Mouse (Mus musculus) limb, embryonic 14.5 days (tissue): ENCODE measurements around the gene Larp1b. TPM values are rescaled to one million over a fixed set of nuclear protein-coding genes. Genes with fewer than 3 reads are reported as not detected.

Source experiments
- ATAC-seq: fragments of 200-750 bp; cut with Nextera tagmentation; 2 replicates; pipeline ENCODE4 v1.8.0; 2017; ENCODE audit warnings: low read depth, moderate number of reproducible peaks, moderate TSS enrichment; ENCODE audit not compliant: low FRiP score
- DNase-seq: peaks from one replicate; pipeline ENCODE4 v3.0.0-alpha.2; 2015; ENCODE audit warnings: low spot score
- H3K27ac ChIP-seq: fragments of 300-500 bp; sonication (generic); replicated peaks from 2 replicates; pipeline ENCODE4 v1.5.1; 2014; ENCODE audit warnings: low read depth, mild to moderate bottlenecking, low read length, moderate library complexity, mixed read lengths
- H3K27me3 ChIP-seq: fragments of 300-500 bp; sonication (generic); 2 replicates; pipeline ENCODE4 v1.6.1; 2014; ENCODE audit warnings: low read length, mixed read lengths; ENCODE audit not compliant: control insufficient read depth, insufficient read depth
- H3K36me3 ChIP-seq: fragments of 300-500 bp; sonication (generic); 2 replicates; pipeline ENCODE4 v1.6.1; 2014; ENCODE audit warnings: mild to moderate bottlenecking, low read length, moderate library complexity, mixed read lengths; ENCODE audit not compliant: control insufficient read depth, insufficient read depth
- H3K4me1 ChIP-seq: fragments of 300-500 bp; sonication (generic); 2 replicates; pipeline ENCODE4 v1.6.1; 2014; ENCODE audit warnings: antibody characterized with exemption, low read length, mixed read lengths; ENCODE audit not compliant: control insufficient read depth, insufficient read depth
- H3K4me2 ChIP-seq: fragments of 300-500 bp; sonication (generic); replicated peaks from 2 replicates; pipeline ENCODE4 v1.6.1; 2014; ENCODE audit warnings: low read depth, mild to moderate bottlenecking, low read length, moderate library complexity; ENCODE audit not compliant: severe bottlenecking
- H3K4me3 ChIP-seq: fragments of 300-500 bp; sonication (generic); replicated peaks from 2 replicates; pipeline ENCODE4 v1.5.1; 2014; ENCODE audit warnings: low read length
- H3K9ac ChIP-seq: fragments of 300-500 bp; sonication (generic); 2 replicates; pipeline ENCODE4 v1.6.1; 2014; ENCODE audit warnings: mild to moderate bottlenecking, low read depth, low read length, moderate library complexity; ENCODE audit not compliant: severe bottlenecking
- H3K9me3 ChIP-seq: fragments of 300-500 bp; sonication (generic); 2 replicates; pipeline ENCODE4 v1.6.1; 2016; ENCODE audit warnings: low read length; ENCODE audit not compliant: control insufficient read depth
- POLR2A ChIP-seq: fragments of 200-500 bp; IDR thresholded peaks from 2 replicates; pipeline ENCODE4 v1.8.0; 2012; ENCODE audit warnings: inconsistent platforms, mild to moderate bottlenecking, moderate library complexity, borderline replicate concordance; ENCODE audit not compliant: insufficient read depth, insufficient read length; ENCODE audit errors: extremely low read depth
- WGBS: fragments of 180-500 bp; shearing (Covaris S2); extraction: QIAGEN DNeasy Blood & Tissue Kit; methylation state at CpG from one replicate; pipeline ENCODE4 v1.1.7; 2014; 5-methylcytosine and 5-hydroxymethylcytosine counted together
- polyA plus RNA-seq, 2 experiments: library from polyadenylated mRNA; depleted of rRNA in 1 of 2; stranded (reverse) in 1 of 2; unstranded in 1 of 2; fragments of >200 nt; fragmentation: Nextera tagmentation in 1 of 2; extraction: Ambion mirVana in 1 of 2; gene quantifications; 2 replicates each; pipeline versions ENCODE4 v1.2.1 to v1.2.3; 2012 to 2014

The Larp1b gene
- polyA plus RNA-seq, 2 experiments, result 2.0 to 3.5 TPM

GRCm38 (mm10) chr3:40949903-40950600 is 424 bp downstream of the Larp1b start:
- no peaks in the 10 kb centered on the region for H3K9me3 ChIP-seq
- H3K27me3 ChIP-seq, result 0 out of 2 replicates have a peak, but pooled peaks cover 13% of the 10 kb centered on the region
- no peaks in the 10 kb centered on the region for H3K4me1 ChIP-seq
- DNase-seq, result no peak
- H3K36me3 ChIP-seq, result no peaks in the 10 kb centered on the region
- 4% methylated on average over 53 of the region's 118 CpGs for WGBS
- H3K27ac ChIP-seq, result no peak overlapping the region
- peak overlapping the region; percentile 99 for H3K4me2 ChIP-seq
- H3K4me3 ChIP-seq, result peak overlapping the region; percentile 66
- TF ChIP-seq POLR2A, result no peak
- peak; percentile 56; the same call in 1 of the 2 replicates for ATAC-seq
- peak overlapping the region; percentile 64 for H3K9ac ChIP-seq

- TF ChIP-seq POLR2A, result no peak
- peak overlapping the region; percentile 66 for H3K4me3 ChIP-seq
- peak overlapping the region; percentile 99 for H3K4me2 ChIP-seq
- DNase-seq (peak; percentile 6), ATAC-seq (no peak)
- H3K9ac ChIP-seq, result peak overlapping the region; percentile 64
- no peak overlapping the region for H3K27ac ChIP-seq
- 0 out of 2 replicates have a peak, but pooled peaks cover 13% of the 10 kb centered on the region for H3K27me3 ChIP-seq
- H3K36me3 ChIP-seq, result no peaks in the 10 kb centered on the region
- WGBS, result 3% methylated on average over 43 of the region's 43 CpGs
- no peaks in the 10 kb centered on the region for H3K9me3 ChIP-seq
- no peaks in the 10 kb centered on the region for H3K4me1 ChIP-seq
Observed at GRCm38 (mm10) chr3:40950601-40951201, 1.1 kb downstream of the Larp1b start.

GRCm38 (mm10) chr3:40951365-40951764 is 1.7 kb downstream of the Larp1b start:
- Histone ChIP-seq H3K27ac (no peak overlapping the region), H3K9ac (no peak overlapping the region)
- ATAC-seq, result no peak

GRCm38 (mm10) chr3:40952606-40953005 is 3.0 kb downstream of the Larp1b start:
- no peak for ATAC-seq
- no peak for DNase-seq
- Histone ChIP-seq H3K27me3 (0 out of 2 replicates have a peak, but pooled peaks cover 13% of the 10 kb centered on the region), H3K4me3 (no peak overlapping the region), H3K9me3 (no peaks in the 10 kb centered on the region), H3K27ac (no peak overlapping the region), H3K9ac (no peak overlapping the region), H3K36me3 (no peaks in the 10 kb centered on the region), H3K4me2 (no peak overlapping the region), H3K4me1 (no peaks in the 10 kb centered on the region)
- TF ChIP-seq POLR2A, result no peak

More at GRCm38 (mm10) chr3:40951365-40951764, 1.7 kb downstream of the Larp1b start:
- TF ChIP-seq POLR2A, result no peak
- Histone ChIP-seq H3K9me3 (no peaks in the 10 kb centered on the region), H3K27me3 (0 out of 2 replicates have a peak, but pooled peaks cover 13% of the 10 kb centered on the region), H3K4me2 (peak overlapping the region; percentile 99), H3K36me3 (no peaks in the 10 kb centered on the region), H3K4me3 (peak overlapping the region; percentile 66), H3K4me1 (no peaks in the 10 kb centered on the region)
- 12% methylated on average over 7 of the region's 7 CpGs for WGBS
- peak; percentile 27 for DNase-seq

- Histone ChIP-seq H3K9me3 (no peaks in the 10 kb centered on the region), H3K9ac (no peak overlapping the region), H3K27me3 (0 out of 2 replicates have a peak, but pooled peaks cover 4% of the 10 kb centered on the region), H3K4me2 (no peak overlapping the region), H3K4me1 (no peaks in the 10 kb centered on the region), H3K27ac (no peak overlapping the region), H3K4me3 (no peak overlapping the region), H3K36me3 (no peaks in the 10 kb centered on the region)
- TF ChIP-seq POLR2A, result no peak
- no peak for ATAC-seq
- no peak for DNase-seq
- 84% methylated on average over 1 of the region's 1 CpGs for WGBS
Observed at GRCm38 (mm10) chr3:40954792-40955191, 5.2 kb downstream of the Larp1b start.
